Comparison of ENCODE assay signal across 22 mouse cellular contexts in genomic region chr17:25450329-25450728, GRCm38 (mm10). TPM values are rescaled to one million over a fixed set of nuclear protein-coding genes. Genes with fewer than 3 reads are reported as not detected.
"Had no signal": no experiment of that assay in that cellular context is flagged by ENCODE, and none has a peak within 500 bp of the region (broad histone marks: within the 10 kb centered on the region; RNA-seq: fewer than 3 reads in every experiment).

No protein-coding gene starts in this region.

- DNase-seq: kidney, adult 9 months; kidney, postnatal 14 days; kidney, postnatal 4 days; left cerebral cortex, postnatal 4 days; liver; lung, adult 18-20 months; lung, postnatal 10 days; lung, postnatal 36 days; midbrain, embryonic 14.5 days; thymus, adult 18-20 months; thymus, postnatal 36 days had no signal

- H3K9ac ChIP-seq: limb, embryonic 13.5 days; liver, embryonic 12.5 days; liver, embryonic 15.5 days; lung, embryonic 15.5 days had no signal

- H3K4me3 ChIP-seq: limb, embryonic 13.5 days; liver, embryonic 12.5 days; liver, embryonic 15.5 days; lung, embryonic 15.5 days; megakaryocyte, embryonic 14.5 days had no signal

- ATAC-seq: liver, embryonic 12.5 days had no signal

- H3K4me2 ChIP-seq: limb, embryonic 13.5 days; liver, embryonic 12.5 days; liver, embryonic 15.5 days; lung, embryonic 15.5 days; midbrain, embryonic 11.5 days had no signal

- H3K4me1 ChIP-seq: liver, embryonic 15.5 days; lung, embryonic 15.5 days; megakaryocyte, embryonic 14.5 days had no signal

- H3K27ac ChIP-seq: limb, embryonic 13.5 days; liver, embryonic 12.5 days; liver, embryonic 15.5 days; lung, embryonic 15.5 days had no signal

- H3K36me3 ChIP-seq: limb, embryonic 13.5 days; liver, embryonic 12.5 days; liver, embryonic 15.5 days; lung, embryonic 15.5 days had no signal

- H3K9me3 ChIP-seq: limb, embryonic 13.5 days; liver, embryonic 12.5 days; liver, embryonic 15.5 days; lung, embryonic 15.5 days; megakaryocyte, embryonic 14.5 days had no signal

- H3K27me3 ChIP-seq: limb, embryonic 13.5 days; lung, embryonic 15.5 days had no signal

RNA-seq across cellular contexts. Expression of gene Tekt4, which starts 4.1 kb away (rescaled TPM):
- polyA plus RNA-seq: kidney, embryonic 16.5 days; limb, embryonic 13.5 days; liver, embryonic 12.5 days; liver, embryonic 15.5 days; small intestine, adult 2 months; stomach, embryonic 16.5 days had no signal

RNA-seq across cellular contexts. Expression of gene Sstr5, which starts 46.8 kb away (rescaled TPM):
- polyA plus RNA-seq: kidney, embryonic 16.5 days; liver, embryonic 12.5 days; liver, embryonic 15.5 days; midbrain, embryonic 11.5 days; spleen, adult 2 months; urinary bladder, adult 2 months had no signal
